ENCODE assay signal across 7 mouse cellular contexts in the genomic region with DNA sequence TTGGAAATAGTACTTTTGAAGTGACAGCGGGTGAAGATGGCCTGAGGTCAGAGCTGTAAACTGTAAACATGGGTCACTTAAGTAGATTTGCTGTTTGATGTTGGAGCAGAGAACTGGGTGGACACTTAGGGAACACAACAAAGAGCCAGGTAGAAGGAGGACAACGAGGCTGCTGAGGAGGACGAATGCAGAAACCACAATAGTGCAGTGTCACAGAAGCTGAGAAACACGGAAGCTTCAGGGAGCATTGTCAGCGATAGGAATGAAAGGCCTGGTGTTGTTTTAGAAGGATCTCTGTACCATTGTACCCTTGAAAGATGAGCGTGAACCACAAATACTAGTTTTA. TPM values are rescaled to one million over a fixed set of nuclear protein-coding genes. Genes with fewer than 3 reads are reported as not detected.
DNase-seq lines count a peak whose midpoint lies in the region; ATAC-seq lines count a peak whose summit lies in the region.

No protein-coding gene starts in this region.

- peaks cover 27% of the 10 kb centered on the region for H3K4me1 ChIP-seq in forebrain, embryonic 10.5 days
- peaks cover 20% of the 10 kb centered on the region for H3K4me1 ChIP-seq in limb, embryonic 15.5 days
- H3K4me1 ChIP-seq in stomach, embryonic 14.5 days (ENCODE audit: control insufficient read depth, insufficient read depth, low read length), result peaks cover 15% of the 10 kb centered on the region; the same call in 1 of the 2 replicates

- DNase-seq in 3T3-L1 (ENCODE audit: low read depth, low spot score), result peak; percentile 41
- peak; percentile 70 for DNase-seq in 416B (ENCODE audit: low read depth)
- no peak for DNase-seq in forebrain, embryonic 10.5 days (ENCODE audit: extremely low spot score, low spot score)
- no peak for DNase-seq in cerebellum, postnatal 10 days
- no peak for DNase-seq in cerebellum, adult 9-10 months

- no peak for ATAC-seq in limb, embryonic 15.5 days (ENCODE audit: insufficient number of reproducible peaks, low FRiP score, low TSS enrichment, low read depth)
- ATAC-seq in stomach, embryonic 14.5 days (ENCODE audit: insufficient number of reproducible peaks, insufficient read depth, low FRiP score, low read depth), result no peak

- H3K4me2 ChIP-seq in limb, embryonic 15.5 days, result peak overlapping the region; percentile 68
- peak overlapping the region; percentile 65 for H3K4me2 ChIP-seq in stomach, embryonic 14.5 days (replicated peaks; ENCODE audit: low read depth, low read length)

- 46% methylated on average over 6 of the region's 6 CpGs for WGBS in forebrain, embryonic 10.5 days
- WGBS in limb, embryonic 15.5 days, result 26% methylated on average over 6 of the region's 6 CpGs
- WGBS in stomach, embryonic 14.5 days, result 26% methylated on average over 6 of the region's 6 CpGs

- no peaks in the 10 kb centered on the region for H3K9me3 ChIP-seq in forebrain, embryonic 10.5 days
- H3K9me3 ChIP-seq in limb, embryonic 15.5 days, result no peaks in the 10 kb centered on the region
- H3K9me3 ChIP-seq in stomach, embryonic 14.5 days (ENCODE audit: control insufficient read depth, low read depth, low read length), result no peaks in the 10 kb centered on the region

- peak overlapping the region; percentile 85; the same call in 1 of the 2 replicates for H3K9ac ChIP-seq in limb, embryonic 15.5 days
- peak overlapping the region; percentile 75 for H3K9ac ChIP-seq in stomach, embryonic 14.5 days (replicated peaks; ENCODE audit: low read depth, low read length)

- peak overlapping the region; percentile 96 for H3K27ac ChIP-seq in forebrain, embryonic 10.5 days
- H3K27ac ChIP-seq in limb, embryonic 15.5 days, result peak overlapping the region; percentile 95; the same call in 1 of the 2 replicates
- H3K27ac ChIP-seq in stomach, embryonic 14.5 days (ENCODE audit: low read length), result peak overlapping the region; percentile 89; the same call in 1 of the 2 replicates

- H3K27me3 ChIP-seq in forebrain, embryonic 10.5 days (ENCODE audit: poor library complexity, severe bottlenecking), result no peaks in the 10 kb centered on the region
- H3K27me3 ChIP-seq in limb, embryonic 15.5 days, result no peaks in the 10 kb centered on the region
- no peaks in the 10 kb centered on the region for H3K27me3 ChIP-seq in stomach, embryonic 14.5 days (ENCODE audit: control insufficient read depth, insufficient read depth, low read length)

- H3K4me3 ChIP-seq in forebrain, embryonic 10.5 days, result peak overlapping the region; percentile 98
- peak overlapping the region; percentile 99 for H3K4me3 ChIP-seq in limb, embryonic 15.5 days
- H3K4me3 ChIP-seq in stomach, embryonic 14.5 days (ENCODE audit: low read depth, low read length), result peak overlapping the region; percentile 93

- peaks cover 29% of the 10 kb centered on the region for H3K36me3 ChIP-seq in forebrain, embryonic 10.5 days (replicated peaks)
- no peaks in the 10 kb centered on the region; the same call in 1 of the 2 replicates for H3K36me3 ChIP-seq in limb, embryonic 15.5 days
- no peaks in the 10 kb centered on the region; the same call in 1 of the 2 replicates for H3K36me3 ChIP-seq in stomach, embryonic 14.5 days (ENCODE audit: control insufficient read depth, insufficient read depth, low read length)

RNA-seq across cellular contexts. Expression of a gene that starts 1.1 kb away (rescaled TPM):
- polyA plus RNA-seq in forebrain, embryonic 10.5 days (2016; fragmentation: Nextera tagmentation; extraction: Ambion mirVana), result 58.2 and 60.5 TPM in 2 replicates
- polyA plus RNA-seq in limb, embryonic 15.5 days (2015; fragmentation: Nextera tagmentation; extraction: Ambion mirVana), result 85.6 and 86.0 TPM in 2 replicates
- 77.8 and 83.1 TPM in 2 replicates for polyA plus RNA-seq in stomach, embryonic 14.5 days (2014; fragmentation: Nextera tagmentation; extraction: Ambion mirVana)

RNA-seq across cellular contexts. Expression of a gene that starts 58.0 kb away (rescaled TPM):
- polyA plus RNA-seq in forebrain, embryonic 10.5 days (2016; fragmentation: Nextera tagmentation; extraction: Ambion mirVana), result 294 and 319 TPM in 2 replicates
- polyA plus RNA-seq in limb, embryonic 15.5 days (2015; fragmentation: Nextera tagmentation; extraction: Ambion mirVana), result 225 and 234 TPM in 2 replicates
- polyA plus RNA-seq in stomach, embryonic 14.5 days (2014; fragmentation: Nextera tagmentation; extraction: Ambion mirVana), result 258 and 285 TPM in 2 replicates

Comparison
In these comparisons a context has a peak if more than half of its experiments do, and no peak if none do; other contexts are left out.
1. DNase-seq: peak in 3T3-L1 (single experiment) and 416B (single experiment); none in forebrain, embryonic 10.5 days (single experiment), cerebellum, postnatal 10 days (0 of 2) and cerebellum, adult 9-10 months (single experiment).
2. Peak in every context shown above with its lines, with median percentiles within 50 percentile points of each other: H3K27ac ChIP-seq and H3K4me3 ChIP-seq.